Comparison of ENCODE assay signal across 28 mouse cellular contexts in genomic region chr10:21167842-21168241, GRCm38 (mm10).
"Had no signal": no experiment of that assay in that cellular context is flagged by ENCODE, and none has a peak within 500 bp of the region (broad histone marks: within the 10 kb centered on the region; RNA-seq: fewer than 3 reads in every experiment).

No protein-coding gene starts in this region.

- ATAC-seq: forebrain, embryonic 13.5 days; forebrain, embryonic 14.5 days; forebrain, embryonic 15.5 days; forebrain, embryonic 16.5 days; forebrain, postnatal 0 days had no signal

- H3K4me3 ChIP-seq: embryonic facial prominence, embryonic 10.5 days; embryonic facial prominence, embryonic 12.5 days; embryonic facial prominence, embryonic 13.5 days; embryonic facial prominence, embryonic 15.5 days; erythroblast, embryonic 14.5 days; forebrain, embryonic 10.5 days; forebrain, embryonic 12.5 days; forebrain, embryonic 13.5 days; forebrain, embryonic 15.5 days; gastrocnemius, adult 2 months; heart, adult 2 months had no signal

- H3K9me3 ChIP-seq: embryonic facial prominence, embryonic 10.5 days; embryonic facial prominence, embryonic 12.5 days; embryonic facial prominence, embryonic 13.5 days; embryonic facial prominence, embryonic 15.5 days; forebrain, embryonic 10.5 days; forebrain, embryonic 15.5 days had no signal

- H3K4me1 ChIP-seq: embryonic facial prominence, embryonic 10.5 days; embryonic facial prominence, embryonic 12.5 days; embryonic facial prominence, embryonic 13.5 days; embryonic facial prominence, embryonic 15.5 days; forebrain, embryonic 10.5 days; forebrain, embryonic 12.5 days; forebrain, embryonic 13.5 days; forebrain, embryonic 15.5 days had no signal

- H3K27ac ChIP-seq: embryonic facial prominence, embryonic 10.5 days; embryonic facial prominence, embryonic 12.5 days; embryonic facial prominence, embryonic 13.5 days; embryonic facial prominence, embryonic 15.5 days; forebrain, embryonic 10.5 days; forebrain, embryonic 12.5 days; forebrain, embryonic 13.5 days; forebrain, embryonic 15.5 days; gastrocnemius, adult 2 months; heart, adult 2 months had no signal

- H3K27me3 ChIP-seq: embryonic facial prominence, embryonic 12.5 days; embryonic facial prominence, embryonic 13.5 days had no signal

- H3K9ac ChIP-seq: embryonic facial prominence, embryonic 12.5 days; embryonic facial prominence, embryonic 13.5 days; embryonic facial prominence, embryonic 15.5 days; forebrain, embryonic 12.5 days; forebrain, embryonic 13.5 days; forebrain, embryonic 15.5 days; forebrain, postnatal 0 days had no signal

- H3K4me2 ChIP-seq: embryonic facial prominence, embryonic 12.5 days; embryonic facial prominence, embryonic 13.5 days; embryonic facial prominence, embryonic 15.5 days; forebrain, embryonic 12.5 days; forebrain, embryonic 13.5 days; forebrain, embryonic 15.5 days had no signal

- DNase-seq: cerebellum, adult 2 months; cerebellum, adult 8-10 months; cerebellum, adult 9-10 months; cerebellum, adult 9-11 months; cerebellum, postnatal 10 days; cerebellum, postnatal 14 days; cerebellum, postnatal 25 days; cerebellum, postnatal 36 days; embryo, embryonic 11 days; forebrain, postnatal 0 days; gastrocnemius, adult 2 months; gastrocnemius, postnatal 10 days; gastrocnemius, postnatal 14 days; gastrocnemius, postnatal 25 days; gastrocnemius, postnatal 36 days; heart, adult 18-20 months; heart, adult 2 months had no signal

- H3K36me3 ChIP-seq: embryonic facial prominence, embryonic 10.5 days; embryonic facial prominence, embryonic 12.5 days; embryonic facial prominence, embryonic 13.5 days; embryonic facial prominence, embryonic 15.5 days; forebrain, embryonic 10.5 days; forebrain, embryonic 12.5 days; forebrain, embryonic 15.5 days had no signal
